Mouse (Mus musculus) thymus, postnatal 0 days (tissue): Measurements from ENCODE around the gene Usp29. TPM values are rescaled to one million over a fixed set of nuclear protein-coding genes. Genes with fewer than 3 reads are reported as not detected.
"Not testable (repeated sequence)": the region's sequence is repeated elsewhere in the genome, so short reads cannot be mapped to it uniquely, and the experiment has no call there.

ENCODE experiments used
- DNase-seq: peaks from one replicate; pipeline ENCODE4 v3.0.0-alpha.2; 2015; ENCODE audit warnings: low spot score
- polyA plus RNA-seq: library from polyadenylated mRNA; unstranded; fragments of >200 nt; fragmentation: Nextera tagmentation; extraction: Ambion mirVana; gene quantifications from 2 replicates; pipeline ENCODE4 v1.2.1, GENCODE M21; 2015

The Usp29 gene
- polyA plus RNA-seq, 1 experiment from 2014 or later = 0.23 TPM

- no peak for DNase-seq
These were observed 29.8 kb downstream of the Usp29 start for GRCm38 (mm10) chr7:6760170-6760569.

GRCm38 (mm10) chr7:6765240-6765639 is 34.9 kb downstream of the Usp29 start:
- no peak for DNase-seq

GRCm38 (mm10) chr7:6770286-6770685 is 39.9 kb downstream of the Usp29 start:
- no peak for DNase-seq

- DNase-seq = not testable (repeated sequence)
These were observed 43.6 kb downstream of the Usp29 start for GRCm38 (mm10) chr7:6773865-6774413.

GRCm38 (mm10) chr7:6776314-6777059 is 46.1 kb downstream of the Usp29 start:
- no peak for DNase-seq

- DNase-seq = no peak
These were observed 46.7 kb downstream of the Usp29 start for GRCm38 (mm10) chr7:6777107-6777506.

- no peak for DNase-seq
These were observed 47.3 kb downstream of the Usp29 start for GRCm38 (mm10) chr7:6777689-6778088.

- no peak for DNase-seq
These were observed 48.8 kb downstream of the Usp29 start for GRCm38 (mm10) chr7:6779172-6779571.

- DNase-seq = no peak
These were observed 51.2 kb downstream of the Usp29 start for GRCm38 (mm10) chr7:6781541-6781940.

- no peak for DNase-seq
These were observed 54.1 kb downstream of the Usp29 start for GRCm38 (mm10) chr7:6784340-6785073.

- DNase-seq = no peak
These were observed 56.6 kb downstream of the Usp29 start for GRCm38 (mm10) chr7:6787000-6787399.

GRCm38 (mm10) chr7:6788101-6788500 is 57.7 kb downstream of the Usp29 start:
- DNase-seq = no peak

GRCm38 (mm10) chr7:6791286-6792065 is 61.1 kb downstream of the Usp29 start:
- no peak for DNase-seq

- DNase-seq = no peak
These were observed 62.9 kb downstream of the Usp29 start for GRCm38 (mm10) chr7:6793240-6793639.

GRCm38 (mm10) chr7:6793811-6794210 is 63.4 kb downstream of the Usp29 start:
- DNase-seq = no peak

GRCm38 (mm10) chr7:6797408-6797807 is 67.0 kb downstream of the Usp29 start:
- DNase-seq = no peak

- no peak for DNase-seq
These were observed 68.9 kb downstream of the Usp29 start for GRCm38 (mm10) chr7:6799105-6799805.

- DNase-seq = no peak
These were observed 70.4 kb downstream of the Usp29 start for GRCm38 (mm10) chr7:6800586-6801441.

GRCm38 (mm10) chr7:6801642-6802041 is 71.3 kb downstream of the Usp29 start:
- DNase-seq = no peak

GRCm38 (mm10) chr7:6810556-6810955 is 80.2 kb downstream of the Usp29 start:
- no peak for DNase-seq
